Mouse (Mus musculus): ENCODE results near the gene Cmklr1. TPM values are rescaled to one million over a fixed set of nuclear protein-coding genes. Genes with fewer than 3 reads are reported as not detected.

Gene Cmklr1
- polyA plus RNA-seq, 1 experiment from 2014 or later, result 1.2 TPM

Other genes with a start within 250 kb of the Cmklr1 start
- gene Wscd2, start 160.1 kb downstream of the Cmklr1 start, polyA plus RNA-seq (2015; fragmentation: Nextera tagmentation; extraction: Ambion mirVana), result 13.3 and 14.5 TPM in 2 replicates
- gene 1700069L16Rik, start 74.3 kb upstream of the Cmklr1 start, polyA plus RNA-seq (2015; fragmentation: Nextera tagmentation; extraction: Ambion mirVana), result not detected in 2 replicates
- gene Ficd, start 85.4 kb upstream of the Cmklr1 start, polyA plus RNA-seq (2015; fragmentation: Nextera tagmentation; extraction: Ambion mirVana), result 10.9 and 11.1 TPM in 2 replicates
- gene Sart3, start 122.1 kb upstream of the Cmklr1 start, polyA plus RNA-seq (2015; fragmentation: Nextera tagmentation; extraction: Ambion mirVana), result 37.7 and 39.0 TPM in 2 replicates
- 86.8 and 94.0 TPM in 2 replicates for gene Iscu, start 122.3 kb upstream of the Cmklr1 start, polyA plus RNA-seq (2015; fragmentation: Nextera tagmentation; extraction: Ambion mirVana)
- gene Tmem119, start 150.1 kb upstream of the Cmklr1 start, polyA plus RNA-seq (2015; fragmentation: Nextera tagmentation; extraction: Ambion mirVana), result 7.9 and 10.4 TPM in 2 replicates
- 1.9 and 2.5 TPM in 2 replicates for gene Selplg, start 182.2 kb upstream of the Cmklr1 start, polyA plus RNA-seq (2015; fragmentation: Nextera tagmentation; extraction: Ambion mirVana)

Data from hindbrain, embryonic 16.5 days (tissue).